Mouse (Mus musculus): ENCODE measurements around the gene Sms.

Sms gene

GRCm38 (mm10) chrX:157447431-157447830, 44.7 kb downstream of the Sms start:
- no peak for DNase-seq

DNA sequence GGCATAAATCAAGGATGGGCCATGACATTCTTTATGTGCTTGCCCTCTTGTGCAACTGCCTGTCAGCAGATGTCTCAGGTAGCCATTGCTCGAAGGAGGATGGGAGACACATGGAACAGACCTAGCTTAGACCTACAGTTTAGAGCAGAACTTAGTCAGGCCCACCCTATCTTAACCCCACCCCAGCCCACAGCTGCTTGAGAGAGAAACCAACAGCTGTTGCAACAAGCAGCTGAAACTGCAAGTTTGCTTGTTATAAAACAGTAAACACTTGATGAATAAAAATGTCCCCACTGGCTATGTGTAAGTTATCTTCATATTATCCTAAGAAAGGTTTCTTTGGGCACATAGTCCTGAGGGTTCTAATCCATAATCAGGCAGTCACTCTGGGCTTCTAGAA, 57.3 kb downstream of the Sms start:
- DNase-seq: no peak

- DNase-seq: no peak
Measured at GRCm38 (mm10) chrX:157419451-157419850, 72.6 kb downstream of the Sms start.

DNA sequence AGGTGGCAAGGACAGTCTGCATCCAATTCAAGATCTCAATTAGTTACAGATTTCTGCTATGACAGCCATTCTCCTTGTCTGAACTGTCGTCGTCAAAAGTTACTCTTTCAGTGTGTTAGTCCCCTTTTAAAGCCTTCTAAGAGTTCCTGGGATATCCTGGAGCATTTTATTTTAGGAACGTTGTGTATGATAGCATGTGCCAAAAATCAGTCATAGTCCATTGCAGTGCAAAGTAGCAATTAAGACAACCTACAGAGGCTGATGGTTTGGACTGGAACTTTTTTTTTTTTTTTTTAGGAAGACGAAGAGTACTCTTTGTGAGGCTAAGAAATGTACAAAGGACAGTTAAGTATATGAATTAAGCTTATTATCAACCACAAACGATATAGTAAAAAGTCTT, 76.9 kb downstream of the Sms start, which contains the start of gene Phex:
Phex (minus strand) TSS at position 101 of the 400 bp plus-strand sequence.
- no peak for DNase-seq

DNA sequence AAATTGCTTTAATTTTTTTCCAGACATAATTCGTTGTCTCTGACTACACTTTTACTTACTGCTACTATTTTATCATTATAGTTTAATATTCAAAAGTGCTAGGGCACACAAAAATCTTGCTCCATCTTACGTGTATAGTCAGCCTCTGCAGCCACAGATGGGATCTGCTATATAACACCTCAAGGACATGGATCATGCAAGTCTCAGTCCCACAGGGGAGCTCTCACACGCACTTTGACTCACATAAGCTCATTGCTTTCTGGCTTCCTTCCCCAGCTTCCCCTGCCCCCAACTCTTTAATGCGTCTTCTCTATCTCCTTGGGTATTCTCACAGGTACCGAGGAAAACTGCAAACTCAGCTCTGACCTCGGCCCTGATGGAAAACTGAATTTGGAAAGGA, 87.2 kb downstream of the Sms start:
- no peak for DNase-seq
